Mouse (Mus musculus) limb, embryonic 10.5 days (tissue): ENCODE results near the gene Rims3. TPM values are rescaled to one million over a fixed set of nuclear protein-coding genes. Genes with fewer than 3 reads are reported as not detected.

Experiments used
- DNase-seq: peaks from one replicate; pipeline ENCODE4 v3.0.0-alpha.2; 2017; ENCODE audit warnings: low spot score
- H3K27ac ChIP-seq: fragments of 300-500 bp; sonication (generic); 2 replicates; pipeline ENCODE4 v1.5.1; 2016; ENCODE audit warnings: mild to moderate bottlenecking
- H3K27me3 ChIP-seq: fragments of 300-500 bp; sonication (generic); 2 replicates; pipeline ENCODE4 v1.6.1; 2016; ENCODE audit warnings: low read depth, mild to moderate bottlenecking; ENCODE audit not compliant: poor library complexity, severe bottlenecking
- H3K36me3 ChIP-seq: fragments of 300-500 bp; sonication (generic); 2 replicates; pipeline ENCODE4 v1.6.1; 2016; ENCODE audit warnings: mild to moderate bottlenecking, moderate library complexity
- H3K4me1 ChIP-seq: fragments of 300-500 bp; sonication (generic); 2 replicates; pipeline ENCODE4 v1.6.1; 2016
- H3K4me3 ChIP-seq: fragments of 300-500 bp; sonication (generic); 2 replicates; pipeline ENCODE4 v1.5.1; 2016; ENCODE audit warnings: mild to moderate bottlenecking, moderate library complexity
- H3K9me3 ChIP-seq: fragments of 300-500 bp; sonication (generic); replicated peaks from 2 replicates; pipeline ENCODE4 v1.6.1; 2016; ENCODE audit warnings: mild to moderate bottlenecking
- WGBS: fragments of 180-500 bp; shearing (Covaris S2); methylation state at CpG from one replicate; pipeline ENCODE4 v1.1.7; 2016; 5-methylcytosine and 5-hydroxymethylcytosine counted together
- polyA plus RNA-seq: library from polyadenylated mRNA; unstranded; fragments of >200 nt; fragmentation: Nextera tagmentation; extraction: Ambion mirVana; gene quantifications from 2 replicates; pipeline ENCODE4 v1.2.1, GENCODE M21; 2016

Gene Rims3
- polyA plus RNA-seq, 1 experiment from 2014 or later: 0.39 TPM

- peaks cover 12% of the 10 kb centered on the region for H3K4me1 ChIP-seq
- no peaks in the 10 kb centered on the region for H3K27me3 ChIP-seq
- peak; percentile 98 for DNase-seq
- H3K4me3 ChIP-seq: peak overlapping the region; percentile 85
- peak overlapping the region; percentile 100 for H3K27ac ChIP-seq
- H3K9me3 ChIP-seq: no peaks in the 10 kb centered on the region
- under 1% methylated on average over 55 of the region's 55 CpGs for WGBS
- peaks cover 8% of the 10 kb centered on the region for H3K36me3 ChIP-seq
Measured at GRCm38 (mm10) chr4:120825577-120826326, 28.9 kb upstream of the Rims3 start.

DNA sequence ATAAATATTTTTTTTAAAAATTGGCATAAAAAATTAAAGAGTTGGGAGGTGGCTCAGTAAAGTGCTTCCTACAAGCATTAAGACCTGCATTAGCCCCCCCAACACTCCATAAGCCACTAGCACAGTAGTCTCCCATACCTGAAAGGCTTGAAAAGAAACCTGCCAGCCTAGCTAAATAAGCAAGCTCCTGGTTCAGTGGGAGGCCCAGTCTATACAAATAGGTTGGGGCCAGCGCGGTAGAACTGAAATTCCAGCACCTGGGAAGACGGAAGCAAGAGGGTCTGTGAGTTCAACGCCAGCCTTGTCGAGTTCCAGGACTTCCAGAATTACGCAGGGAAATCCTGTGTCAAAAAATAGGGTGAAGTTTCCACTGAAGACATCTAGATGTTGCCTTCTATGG, 28.2 kb upstream of the Rims3 start:
- Histone ChIP-seq H3K4me3 (peak overlapping the region; percentile 85), H3K4me1 (peaks cover 12% of the 10 kb centered on the region), H3K27me3 (no peaks in the 10 kb centered on the region), H3K9me3 (no peaks in the 10 kb centered on the region), H3K27ac (peak overlapping the region; percentile 100; the same call in 1 of the 2 replicates), H3K36me3 (peaks cover 8% of the 10 kb centered on the region)
- no peak for DNase-seq
- WGBS: 92% methylated on average over 6 of the region's 6 CpGs

DNA sequence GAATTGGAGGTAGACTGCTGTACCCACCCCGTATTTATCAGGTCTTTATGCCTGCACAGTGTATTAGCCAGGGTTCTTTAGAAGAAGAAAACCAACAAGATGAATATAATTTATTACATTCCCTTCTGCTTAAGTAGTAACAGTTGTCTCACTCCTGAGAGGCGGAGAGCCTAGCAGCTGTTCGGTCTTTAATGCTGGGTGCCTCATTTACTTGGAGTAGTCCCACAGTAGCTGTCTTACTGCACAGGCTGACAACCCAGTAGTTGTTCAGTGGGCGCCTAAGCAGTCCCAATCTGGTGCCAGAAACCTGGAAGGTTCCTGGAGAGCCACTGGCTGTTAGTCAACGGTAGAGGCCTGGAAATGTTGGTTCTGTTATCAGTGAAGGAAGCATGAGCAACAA, 23.8 kb upstream of the Rims3 start:
- no peaks in the 10 kb centered on the region for H3K9me3 ChIP-seq
- H3K27ac ChIP-seq: no peak overlapping the region
- no peaks in the 10 kb centered on the region for H3K36me3 ChIP-seq
- no peaks in the 10 kb centered on the region for H3K27me3 ChIP-seq
- 0 out of 2 replicates have a peak, but pooled peaks cover 3% of the 10 kb centered on the region for H3K4me1 ChIP-seq
- no peak for DNase-seq
- H3K4me3 ChIP-seq: no peak overlapping the region
- WGBS: 72% methylated on average over 5 of the region's 5 CpGs

DNA sequence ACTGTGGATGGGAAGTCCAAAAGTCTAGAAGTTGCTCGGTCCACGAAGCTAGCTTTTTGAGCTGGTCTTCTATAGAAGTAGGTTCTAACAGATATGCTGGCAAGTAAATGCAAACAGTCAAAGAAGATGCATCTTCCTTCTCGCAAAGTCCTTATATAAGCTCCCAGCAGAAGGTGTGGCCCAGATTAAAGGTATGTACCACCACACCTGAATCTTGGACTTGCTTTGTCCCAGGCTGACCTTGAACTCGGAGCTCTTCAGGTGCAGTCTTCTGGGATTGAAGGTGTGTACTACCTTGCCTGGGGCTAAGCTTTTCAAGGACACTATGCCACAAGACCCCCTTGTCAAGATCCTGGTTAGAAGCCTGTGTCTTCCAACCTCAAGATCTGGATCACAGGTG, 23.1 kb upstream of the Rims3 start, which contains the start of gene Nfyc:
Nfyc (minus strand) TSS at position 101 of the 400 bp plus-strand sequence.
- H3K4me3 ChIP-seq: no peak within 1 kb of the TSS
- no peaks in the 10 kb centered on the region for H3K36me3 ChIP-seq
- H3K27ac ChIP-seq: no peak within 1 kb of the TSS
- H3K4me1 ChIP-seq: 0 out of 2 replicates have a peak, but pooled peaks cover 3% of the 10 kb centered on the region
- DNase-seq: no peak
- no peaks in the 10 kb centered on the region for H3K9me3 ChIP-seq
- WGBS: 95% methylated on average over 4 of the region's 4 CpGs
- no peaks in the 10 kb centered on the region for H3K27me3 ChIP-seq

DNA sequence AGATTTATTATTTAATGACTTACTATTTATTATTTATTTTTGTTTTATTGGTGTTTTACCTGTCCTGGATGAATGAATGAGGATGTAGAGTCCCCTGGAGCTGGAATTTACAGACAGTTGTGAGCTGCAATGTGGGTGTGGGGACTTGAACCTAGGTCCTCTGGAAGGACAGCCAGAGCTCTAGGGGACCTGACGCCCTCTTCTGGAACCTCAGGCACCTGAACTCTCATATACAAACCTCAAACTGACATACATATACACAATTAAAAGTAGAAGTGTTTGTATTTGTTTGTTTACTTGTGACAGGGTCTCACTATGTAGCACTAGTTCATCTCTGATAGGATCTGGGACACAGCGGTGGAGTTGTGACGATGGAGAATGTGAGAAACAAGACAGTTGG, 13.3 kb upstream of the Rims3 start:
- no peak overlapping the region for H3K4me3 ChIP-seq
- peaks cover 17% of the 10 kb centered on the region for H3K27me3 ChIP-seq
- no peaks in the 10 kb centered on the region for H3K4me1 ChIP-seq
- DNase-seq: no peak
- 84% methylated on average over 3 of the region's 3 CpGs for WGBS
- no peaks in the 10 kb centered on the region for H3K9me3 ChIP-seq
- H3K36me3 ChIP-seq: no peaks in the 10 kb centered on the region
- H3K27ac ChIP-seq: no peak overlapping the region

- Histone ChIP-seq H3K4me1 (no peaks in the 10 kb centered on the region), H3K27me3 (peaks cover 25% of the 10 kb centered on the region), H3K27ac (no peak overlapping the region), H3K36me3 (no peaks in the 10 kb centered on the region), H3K9me3 (no peaks in the 10 kb centered on the region), H3K4me3 (no peak overlapping the region)
- DNase-seq: no peak
- 33% methylated on average over 7 of the region's 7 CpGs for WGBS
Measured at GRCm38 (mm10) chr4:120844423-120845082, 10.1 kb upstream of the Rims3 start.

DNA sequence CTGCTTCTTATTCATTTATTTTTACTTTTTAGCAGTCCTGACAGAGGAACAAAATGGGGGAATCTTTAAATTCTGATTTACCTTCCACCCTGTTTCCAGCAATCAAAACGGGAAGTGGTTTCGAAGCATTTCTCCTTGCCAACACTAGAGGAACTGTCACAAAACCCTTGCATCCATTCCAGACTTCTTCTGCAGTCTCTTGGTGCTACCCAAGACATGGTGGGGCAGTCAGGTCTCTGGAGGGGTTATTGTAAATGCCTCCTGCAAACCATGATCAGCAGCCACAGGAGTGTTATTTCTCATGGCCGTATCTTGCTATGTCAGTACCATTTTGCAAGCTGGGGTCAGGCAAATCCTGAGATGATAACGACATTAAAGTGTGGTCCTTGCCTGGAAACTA, 9.5 kb upstream of the Rims3 start:
- H3K9me3 ChIP-seq: no peaks in the 10 kb centered on the region
- H3K27me3 ChIP-seq: peaks cover 27% of the 10 kb centered on the region
- no peaks in the 10 kb centered on the region for H3K36me3 ChIP-seq
- no peaks in the 10 kb centered on the region for H3K4me1 ChIP-seq
- no peak for DNase-seq
- 80% methylated on average over 4 of the region's 4 CpGs for WGBS
- H3K27ac ChIP-seq: no peak overlapping the region
- H3K4me3 ChIP-seq: no peak overlapping the region

DNA sequence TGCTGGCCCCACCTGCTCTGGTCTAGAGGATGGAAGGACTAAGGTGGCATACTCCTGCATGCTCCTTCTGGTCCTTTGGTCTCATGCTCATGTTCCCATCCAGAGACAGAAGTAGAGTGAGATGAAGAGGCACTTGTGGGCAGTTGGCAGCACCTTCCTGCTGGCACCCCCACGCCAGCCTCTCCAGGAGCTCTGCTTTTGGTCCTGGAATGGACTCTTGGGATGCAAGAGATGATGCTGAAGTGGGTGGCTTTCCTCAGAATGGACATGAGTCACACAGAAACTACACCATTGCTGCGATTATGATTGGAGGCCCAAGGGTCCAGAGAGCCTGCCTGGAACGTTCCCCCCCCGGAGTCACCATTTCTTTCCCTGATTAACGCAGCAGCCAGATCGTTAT, 5.7 kb upstream of the Rims3 start:
- Histone ChIP-seq H3K27me3 (peaks cover 44% of the 10 kb centered on the region), H3K4me3 (no peak overlapping the region), H3K4me1 (no peaks in the 10 kb centered on the region), H3K36me3 (no peaks in the 10 kb centered on the region), H3K27ac (no peak overlapping the region), H3K9me3 (no peaks in the 10 kb centered on the region)
- 87% methylated on average over 6 of the region's 6 CpGs for WGBS
- DNase-seq: no peak

GRCm38 (mm10) chr4:120849451-120849850, 5.2 kb upstream of the Rims3 start:
- H3K36me3 ChIP-seq: no peaks in the 10 kb centered on the region
- DNase-seq: no peak
- no peaks in the 10 kb centered on the region for H3K9me3 ChIP-seq
- H3K4me1 ChIP-seq: no peaks in the 10 kb centered on the region; the same call in 1 of the 2 replicates
- H3K27ac ChIP-seq: no peak overlapping the region
- 62% methylated on average over 11 of the region's 11 CpGs for WGBS
- H3K4me3 ChIP-seq: no peak overlapping the region
- H3K27me3 ChIP-seq: peaks cover 44% of the 10 kb centered on the region

DNA sequence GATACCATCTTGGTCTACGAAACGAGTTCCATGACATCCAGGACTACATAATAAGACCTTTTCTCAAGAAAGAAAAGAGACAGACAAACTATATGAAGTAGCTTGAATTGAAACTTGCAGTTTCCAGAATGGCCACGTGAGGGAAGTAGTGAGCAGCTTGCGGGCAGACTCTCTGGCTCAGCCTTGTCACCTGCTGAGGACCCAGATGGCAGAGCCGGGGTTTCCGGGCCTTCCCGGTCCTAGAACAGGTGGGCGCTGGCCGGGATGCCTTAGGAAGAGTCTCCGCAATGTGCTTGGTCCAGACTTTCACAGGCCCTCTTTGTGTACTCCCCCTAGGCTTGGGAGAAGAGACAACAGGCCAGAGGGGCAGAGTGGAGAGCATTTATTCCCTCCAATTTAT, 3.7 kb upstream of the Rims3 start:
- H3K9me3 ChIP-seq: no peaks in the 10 kb centered on the region
- WGBS: 4% methylated on average over 10 of the region's 10 CpGs
- H3K4me1 ChIP-seq: peaks cover 11% of the 10 kb centered on the region
- no peaks in the 10 kb centered on the region for H3K36me3 ChIP-seq
- no peak overlapping the region for H3K27ac ChIP-seq
- DNase-seq: peak; percentile 80
- no peak overlapping the region for H3K4me3 ChIP-seq
- H3K27me3 ChIP-seq: peaks cover 51% of the 10 kb centered on the region

GRCm38 (mm10) chr4:120855360-120856060, 894 bp downstream of the Rims3 start:
- 19% methylated on average over 7 of the region's 7 CpGs for WGBS
- Histone ChIP-seq H3K4me3 (peak overlapping the region; percentile 69), H3K36me3 (no peaks in the 10 kb centered on the region), H3K27ac (no peak overlapping the region), H3K4me1 (peaks cover 19% of the 10 kb centered on the region), H3K9me3 (no peaks in the 10 kb centered on the region), H3K27me3 (peaks cover 66% of the 10 kb centered on the region)
- DNase-seq: no peak

DNA sequence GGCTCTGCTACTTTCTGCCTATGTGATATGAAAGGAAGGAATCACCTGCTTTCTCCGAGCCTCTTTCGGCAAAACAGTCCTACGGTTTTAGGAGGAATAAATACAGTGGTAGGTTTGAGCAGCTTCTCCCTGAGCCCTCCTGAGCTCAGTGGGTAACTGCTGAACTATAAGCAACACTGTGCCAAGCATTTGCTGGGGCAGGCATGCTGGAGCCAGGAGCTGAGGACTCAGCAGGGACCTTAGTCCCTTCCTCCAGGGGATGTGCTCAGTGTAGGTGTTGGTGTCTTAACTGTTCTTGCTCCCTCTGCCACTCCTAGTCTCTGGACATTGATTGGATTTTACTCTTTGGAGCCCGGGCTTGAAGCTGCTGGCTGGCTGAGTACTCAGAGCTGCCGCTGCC, 1.8 kb downstream of the Rims3 start:
- peaks cover 64% of the 10 kb centered on the region for H3K27me3 ChIP-seq
- no peaks in the 10 kb centered on the region for H3K9me3 ChIP-seq
- no peak for DNase-seq
- no peaks in the 10 kb centered on the region for H3K36me3 ChIP-seq
- peaks cover 19% of the 10 kb centered on the region for H3K4me1 ChIP-seq
- WGBS: 41% methylated on average over 5 of the region's 5 CpGs
- H3K27ac ChIP-seq: no peak overlapping the region
- H3K4me3 ChIP-seq: no peak overlapping the region

DNA sequence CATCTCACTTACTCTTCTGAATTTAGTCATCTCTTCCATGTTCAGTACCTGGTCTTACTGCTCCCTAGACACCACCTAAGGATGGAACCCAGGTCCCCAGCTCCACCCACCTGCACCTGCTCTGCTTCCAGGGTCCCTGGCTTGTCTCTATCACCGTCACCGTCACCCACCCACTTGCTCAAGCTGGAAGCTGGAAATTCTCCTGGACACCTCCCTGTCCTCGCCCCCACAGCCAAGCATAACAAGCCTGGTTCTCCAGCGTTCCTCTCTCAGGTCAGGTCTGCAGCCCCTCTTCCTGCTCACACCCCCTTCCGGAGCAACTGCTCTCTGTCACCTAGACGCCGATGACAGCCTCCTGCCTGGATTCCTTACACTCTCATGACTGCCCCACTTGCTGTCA, 5.2 kb downstream of the Rims3 start:
- 61% methylated on average over 7 of the region's 7 CpGs for WGBS
- Histone ChIP-seq H3K36me3 (no peaks in the 10 kb centered on the region), H3K4me1 (peaks cover 15% of the 10 kb centered on the region), H3K27me3 (peaks cover 37% of the 10 kb centered on the region), H3K4me3 (no peak overlapping the region), H3K9me3 (no peaks in the 10 kb centered on the region), H3K27ac (no peak overlapping the region)
- no peak for DNase-seq
